Mouse (Mus musculus) hindbrain, postnatal 0 days (tissue): Measurements from ENCODE around the gene Melk. TPM values are rescaled to one million over a fixed set of nuclear protein-coding genes. Genes with fewer than 3 reads are reported as not detected.

Experiments
- ATAC-seq: fragments of 200-750 bp; cut with Nextera tagmentation; 2 replicates; pipeline ENCODE4 v1.8.0; 2017; ENCODE audit warnings: mild to moderate bottlenecking, moderate TSS enrichment, moderate library complexity
- DNase-seq: peaks from one replicate; pipeline ENCODE4 v3.0.0-alpha.2; 2015; ENCODE audit warnings: low spot score
- H3K27ac ChIP-seq: fragments of 300-500 bp; sonication (generic); 2 replicates; pipeline ENCODE4 v1.5.1; 2014; ENCODE audit warnings: mild to moderate bottlenecking
- H3K27me3 ChIP-seq: fragments of 300-500 bp; sonication (generic); 2 replicates; pipeline ENCODE4 v1.6.1; 2014; ENCODE audit warnings: low read length, mixed read lengths; ENCODE audit not compliant: insufficient read depth
- H3K36me3 ChIP-seq: fragments of 300-500 bp; sonication (generic); 2 replicates; pipeline ENCODE4 v1.6.1; 2014; ENCODE audit warnings: low read length, mixed read lengths; ENCODE audit not compliant: insufficient read depth
- H3K4me1 ChIP-seq: fragments of 300-500 bp; sonication (generic); 2 replicates; pipeline ENCODE4 v1.6.1; 2014; ENCODE audit warnings: antibody characterized with exemption, low read length, mixed read lengths; ENCODE audit not compliant: insufficient read depth
- H3K4me2 ChIP-seq: fragments of 300-500 bp; sonication (generic); 2 replicates; pipeline ENCODE4 v1.6.1; 2014; ENCODE audit warnings: low read depth, mild to moderate bottlenecking, low read length, moderate library complexity, mixed read lengths
- H3K4me3 ChIP-seq: fragments of 300-500 bp; sonication (generic); 2 replicates; pipeline ENCODE4 v1.5.1; 2014; ENCODE audit warnings: low read length
- H3K9ac ChIP-seq: fragments of 300-500 bp; sonication (generic); replicated peaks from 2 replicates; pipeline ENCODE4 v1.6.1; 2014; ENCODE audit warnings: mild to moderate bottlenecking, low read length, moderate library complexity, mixed read lengths
- H3K9me3 ChIP-seq: fragments of 300-500 bp; sonication (generic); 2 replicates; pipeline ENCODE4 v1.6.1; 2016; ENCODE audit warnings: low read length, mixed read lengths
- CTCF ChIP-seq: IDR thresholded peaks from 2 replicates; pipeline ENCODE4 v1.5.1; 2016; ENCODE audit warnings: antibody characterized with exemption, control low read depth, low read depth
- WGBS: fragments of 180-500 bp; shearing (Covaris S2); extraction: QIAGEN DNeasy Blood & Tissue Kit; methylation state at CpG from one replicate; pipeline ENCODE4 v1.1.7; 2014; 5-methylcytosine and 5-hydroxymethylcytosine counted together
- polyA plus RNA-seq: library from polyadenylated mRNA; unstranded; fragments of >200 nt; fragmentation: Nextera tagmentation; extraction: Ambion mirVana; gene quantifications from 2 replicates; pipeline ENCODE4 v1.2.1, GENCODE M21; 2015
- total RNA-seq: library from RNA; depleted of rRNA; stranded (reverse); fragments of >200 nt; gene quantifications from 2 replicates; pipeline ENCODE4 v1.2.3, GENCODE M21; 2014

The Melk gene
- total and polyA plus RNA-seq, 2 experiments from 2014 or later: 6.0 to 6.8 TPM

DNA sequence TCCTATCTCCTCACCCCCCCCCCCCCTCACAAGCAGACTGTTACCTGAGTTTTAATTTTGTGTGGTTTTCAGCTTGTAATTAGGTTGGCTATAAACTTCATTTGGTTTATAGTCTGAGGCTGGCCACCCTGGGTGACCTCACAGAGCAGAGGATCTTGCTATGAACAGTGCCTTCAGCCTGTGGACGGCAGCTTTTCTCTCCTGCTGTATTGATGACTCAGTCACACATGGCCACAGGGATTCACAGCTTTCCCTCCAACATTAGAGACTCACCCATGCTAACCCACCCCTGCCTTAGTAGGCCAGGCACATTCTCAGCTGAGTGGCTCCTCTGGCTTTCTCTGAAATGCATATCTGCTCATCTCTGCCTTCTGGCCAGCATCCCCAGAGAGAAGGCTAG is 4.8 kb upstream of the Melk start:
- no peaks in the 10 kb centered on the region for H3K36me3 ChIP-seq
- no peak for ATAC-seq
- no peak overlapping the region for H3K4me3 ChIP-seq
- H3K9ac ChIP-seq: no peak overlapping the region
- H3K4me1 ChIP-seq: no peaks in the 10 kb centered on the region
- no peak overlapping the region for H3K4me2 ChIP-seq
- no peaks in the 10 kb centered on the region for H3K27me3 ChIP-seq
- DNase-seq: no peak
- no peak for TF ChIP-seq CTCF
- WGBS: 33% methylated on average over 1 of the region's 1 CpGs
- no peaks in the 10 kb centered on the region for H3K9me3 ChIP-seq
- H3K27ac ChIP-seq: no peak overlapping the region

DNA sequence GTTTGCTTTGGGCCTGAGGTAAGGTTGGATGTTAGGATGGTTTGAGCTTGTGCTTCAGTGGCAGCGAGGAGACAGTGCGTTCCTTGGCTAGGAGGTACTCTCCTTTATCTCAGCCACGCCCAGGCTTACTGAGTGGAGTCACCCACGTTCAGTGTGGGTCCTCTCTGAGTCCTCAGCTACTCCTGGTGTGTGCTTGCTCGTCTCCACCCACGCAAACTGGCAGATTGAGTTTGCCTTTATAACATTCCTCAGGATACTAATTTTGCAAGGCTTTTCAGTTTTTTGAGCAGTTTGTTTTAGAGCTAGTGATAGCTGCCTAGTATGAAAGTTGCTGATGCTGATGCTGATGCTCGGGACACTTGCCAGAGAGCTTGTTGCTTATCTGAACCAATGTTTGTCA is 5.9 kb downstream of the Melk start:
- no peaks in the 10 kb centered on the region for H3K27me3 ChIP-seq
- TF ChIP-seq CTCF: no peak
- no peak overlapping the region for H3K27ac ChIP-seq
- no peak for DNase-seq
- H3K36me3 ChIP-seq: no peaks in the 10 kb centered on the region
- H3K4me1 ChIP-seq: no peaks in the 10 kb centered on the region
- no peak overlapping the region for H3K4me2 ChIP-seq
- H3K9ac ChIP-seq: no peak overlapping the region
- no peaks in the 10 kb centered on the region for H3K9me3 ChIP-seq
- WGBS: 94% methylated on average over 7 of the region's 7 CpGs
- ATAC-seq: no peak
- no peak overlapping the region for H3K4me3 ChIP-seq

- DNase-seq: peak; percentile 12
- TF ChIP-seq CTCF: peak; percentile 64
- Histone ChIP-seq H3K4me1 (no peaks in the 10 kb centered on the region), H3K36me3 (no peaks in the 10 kb centered on the region), H3K27me3 (no peaks in the 10 kb centered on the region), H3K4me3 (no peak overlapping the region), H3K9me3 (no peaks in the 10 kb centered on the region), H3K27ac (no peak overlapping the region), H3K4me2 (no peak overlapping the region), H3K9ac (no peak overlapping the region)
- no peak for ATAC-seq
- 75% methylated on average over 4 of the region's 4 CpGs for WGBS
Measured at GRCm38 (mm10) chr4:44310429-44310828, 9.8 kb downstream of the Melk start.

DNA sequence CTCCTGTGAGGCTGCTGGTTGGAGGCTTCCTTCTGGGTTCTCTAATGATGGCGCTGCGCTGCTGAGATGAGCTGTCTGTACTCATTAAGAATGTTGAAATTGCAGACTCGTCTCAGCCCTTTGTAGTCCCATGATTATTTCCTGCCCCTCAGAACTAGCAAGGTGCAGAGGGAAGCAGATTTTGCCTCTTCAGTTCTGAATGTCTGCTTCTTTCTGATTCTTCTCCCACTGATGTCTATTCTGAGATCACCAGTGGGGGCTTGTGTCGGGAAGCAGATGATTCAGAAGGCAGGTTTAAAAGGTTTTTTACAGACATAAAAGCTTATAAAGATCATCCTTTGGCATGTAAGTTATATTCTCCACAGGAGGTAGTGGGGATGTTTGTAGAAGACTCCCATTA is 10.2 kb downstream of the Melk start:
- Histone ChIP-seq H3K4me2 (no peak overlapping the region), H3K9ac (no peak overlapping the region), H3K36me3 (no peaks in the 10 kb centered on the region), H3K27me3 (no peaks in the 10 kb centered on the region), H3K4me3 (no peak overlapping the region), H3K4me1 (no peaks in the 10 kb centered on the region), H3K9me3 (no peaks in the 10 kb centered on the region), H3K27ac (no peak overlapping the region)
- no peak for TF ChIP-seq CTCF
- WGBS: 91% methylated on average over 4 of the region's 4 CpGs
- ATAC-seq (no peak), DNase-seq (no peak)

DNA sequence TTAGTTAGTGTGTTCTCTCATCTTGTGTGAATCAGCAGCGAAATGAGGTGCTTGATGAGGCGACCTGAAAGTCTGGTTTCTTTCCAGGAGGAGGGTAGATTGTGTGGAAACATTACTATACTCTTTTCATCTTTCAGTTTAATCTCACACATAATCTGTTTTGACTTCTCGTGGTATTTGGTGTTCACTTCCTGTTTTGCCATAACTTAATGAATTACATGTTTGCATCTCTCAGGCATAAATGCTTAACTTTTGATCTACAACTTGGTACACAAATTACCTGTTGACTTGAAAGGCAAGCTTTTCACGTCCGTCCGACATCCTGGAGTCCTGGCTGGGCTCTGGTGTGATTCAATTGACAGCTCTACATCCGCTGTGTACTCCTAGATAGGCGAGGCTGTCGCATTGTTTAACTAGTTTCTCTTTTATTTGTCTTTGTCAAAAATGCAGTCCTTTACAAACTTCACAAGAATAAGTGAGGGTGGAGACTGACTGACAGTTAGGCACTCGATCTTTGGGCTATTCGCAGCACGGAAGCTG is 15.7 kb downstream of the Melk start:
- no peak overlapping the region for H3K4me2 ChIP-seq
- 87% methylated on average over 12 of the region's 12 CpGs for WGBS
- no peaks in the 10 kb centered on the region for H3K27me3 ChIP-seq
- H3K27ac ChIP-seq: no peak overlapping the region
- no peak overlapping the region for H3K9ac ChIP-seq
- no peak for TF ChIP-seq CTCF
- H3K36me3 ChIP-seq: no peaks in the 10 kb centered on the region
- no peaks in the 10 kb centered on the region for H3K4me1 ChIP-seq
- ATAC-seq (no peak), DNase-seq (no peak)
- H3K9me3 ChIP-seq: no peaks in the 10 kb centered on the region
- no peak overlapping the region for H3K4me3 ChIP-seq

DNA sequence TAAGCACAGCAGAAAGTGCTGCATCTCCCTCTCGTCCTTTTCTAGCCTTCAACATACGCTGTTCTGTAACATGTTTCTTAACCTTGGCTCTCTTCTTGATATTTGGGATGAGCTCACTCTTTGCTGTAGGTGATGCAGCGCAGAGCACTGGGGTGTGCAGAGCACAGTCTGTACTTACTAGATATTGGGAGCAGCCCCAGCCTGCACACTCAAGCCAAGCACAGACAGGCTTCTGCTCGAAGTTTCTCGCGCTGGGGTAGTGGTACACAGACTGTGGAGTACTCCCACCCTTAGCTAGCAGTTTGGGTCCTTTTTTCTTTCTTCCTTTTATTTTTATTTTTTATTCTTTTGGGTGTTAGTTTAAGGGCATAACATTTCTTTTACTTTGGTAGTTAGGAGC is 19.8 kb downstream of the Melk start:
- Histone ChIP-seq H3K27me3 (no peaks in the 10 kb centered on the region), H3K4me1 (no peaks in the 10 kb centered on the region), H3K4me2 (no peak overlapping the region), H3K27ac (no peak overlapping the region), H3K36me3 (no peaks in the 10 kb centered on the region), H3K9ac (no peak overlapping the region), H3K9me3 (no peaks in the 10 kb centered on the region), H3K4me3 (no peak overlapping the region)
- TF ChIP-seq CTCF: no peak
- WGBS: 89% methylated on average over 6 of the region's 6 CpGs
- no peak for DNase-seq
- no peak for ATAC-seq

GRCm38 (mm10) chr4:44322124-44322523 is 21.4 kb downstream of the Melk start:
- Histone ChIP-seq H3K9me3 (no peaks in the 10 kb centered on the region), H3K4me1 (no peaks in the 10 kb centered on the region), H3K27me3 (no peaks in the 10 kb centered on the region), H3K4me2 (no peak overlapping the region), H3K36me3 (no peaks in the 10 kb centered on the region), H3K9ac (no peak overlapping the region), H3K4me3 (no peak overlapping the region), H3K27ac (no peak overlapping the region)
- DNase-seq (no peak), ATAC-seq (no peak)
- no peak for TF ChIP-seq CTCF
- 89% methylated on average over 7 of the region's 7 CpGs for whole genome bisulfite sequencing
